Mouse (Mus musculus) stomach, embryonic 14.5 days (tissue): ENCODE measurements at regions not wholly inside any gene's neighbourhood (a gene's known extent, or its start where the extent isn't known, plus 50 kb on each side); places are given as distances from the start of the nearest gene placed in this dataset.

Experiments
- ATAC-seq: fragments of 200-750 bp; cut with Nextera tagmentation; 2 replicates; pipeline ENCODE4 v1.8.0; 2017; ENCODE audit warnings: low read depth, moderate TSS enrichment; ENCODE audit not compliant: insufficient number of reproducible peaks, insufficient read depth, low FRiP score
- H3K27ac ChIP-seq: fragments of 300-500 bp; sonication (generic); 2 replicates; pipeline ENCODE4 v1.5.1; 2014; ENCODE audit warnings: mild to moderate bottlenecking, low read length, moderate library complexity, mixed read lengths
- H3K27me3 ChIP-seq: fragments of 300-500 bp; sonication (generic); 2 replicates; pipeline ENCODE4 v1.6.1; 2014; ENCODE audit warnings: low read length, control low read depth, mixed read lengths; ENCODE audit not compliant: control insufficient read depth, insufficient read depth
- H3K36me3 ChIP-seq: fragments of 300-500 bp; sonication (generic); 2 replicates; pipeline ENCODE4 v1.6.1; 2014; ENCODE audit warnings: mild to moderate bottlenecking, control low read depth, low read length, moderate library complexity, mixed read lengths; ENCODE audit not compliant: control insufficient read depth, insufficient read depth
- H3K4me1 ChIP-seq: fragments of 300-500 bp; sonication (generic); 2 replicates; pipeline ENCODE4 v1.6.1; 2014; ENCODE audit warnings: low read length, control low read depth, mixed read lengths; ENCODE audit not compliant: control insufficient read depth, insufficient read depth
- H3K4me2 ChIP-seq: fragments of 300-500 bp; sonication (generic); replicated peaks from 2 replicates; pipeline ENCODE4 v1.6.1; 2014; ENCODE audit warnings: low read depth, low read length, control low read depth
- H3K4me3 ChIP-seq: fragments of 300-500 bp; sonication (generic); 2 replicates; pipeline ENCODE4 v1.5.1; 2014; ENCODE audit warnings: low read depth, low read length, control low read depth
- H3K9ac ChIP-seq: fragments of 300-500 bp; sonication (generic); replicated peaks from 2 replicates; pipeline ENCODE4 v1.6.1; 2014; ENCODE audit warnings: low read depth, mild to moderate bottlenecking, control low read depth, low read length, moderate library complexity, mixed read lengths
- H3K9me3 ChIP-seq: fragments of 300-500 bp; sonication (generic); 2 replicates; pipeline ENCODE4 v1.6.1; 2016; ENCODE audit warnings: low read depth, low read length, control low read depth; ENCODE audit not compliant: control insufficient read depth
- WGBS: fragments of 180-500 bp; shearing (Covaris S2); extraction: QIAGEN DNeasy Blood & Tissue Kit; methylation state at CpG from one replicate; pipeline ENCODE4 v1.1.7; 2014; 5-methylcytosine and 5-hydroxymethylcytosine counted together

DNA sequence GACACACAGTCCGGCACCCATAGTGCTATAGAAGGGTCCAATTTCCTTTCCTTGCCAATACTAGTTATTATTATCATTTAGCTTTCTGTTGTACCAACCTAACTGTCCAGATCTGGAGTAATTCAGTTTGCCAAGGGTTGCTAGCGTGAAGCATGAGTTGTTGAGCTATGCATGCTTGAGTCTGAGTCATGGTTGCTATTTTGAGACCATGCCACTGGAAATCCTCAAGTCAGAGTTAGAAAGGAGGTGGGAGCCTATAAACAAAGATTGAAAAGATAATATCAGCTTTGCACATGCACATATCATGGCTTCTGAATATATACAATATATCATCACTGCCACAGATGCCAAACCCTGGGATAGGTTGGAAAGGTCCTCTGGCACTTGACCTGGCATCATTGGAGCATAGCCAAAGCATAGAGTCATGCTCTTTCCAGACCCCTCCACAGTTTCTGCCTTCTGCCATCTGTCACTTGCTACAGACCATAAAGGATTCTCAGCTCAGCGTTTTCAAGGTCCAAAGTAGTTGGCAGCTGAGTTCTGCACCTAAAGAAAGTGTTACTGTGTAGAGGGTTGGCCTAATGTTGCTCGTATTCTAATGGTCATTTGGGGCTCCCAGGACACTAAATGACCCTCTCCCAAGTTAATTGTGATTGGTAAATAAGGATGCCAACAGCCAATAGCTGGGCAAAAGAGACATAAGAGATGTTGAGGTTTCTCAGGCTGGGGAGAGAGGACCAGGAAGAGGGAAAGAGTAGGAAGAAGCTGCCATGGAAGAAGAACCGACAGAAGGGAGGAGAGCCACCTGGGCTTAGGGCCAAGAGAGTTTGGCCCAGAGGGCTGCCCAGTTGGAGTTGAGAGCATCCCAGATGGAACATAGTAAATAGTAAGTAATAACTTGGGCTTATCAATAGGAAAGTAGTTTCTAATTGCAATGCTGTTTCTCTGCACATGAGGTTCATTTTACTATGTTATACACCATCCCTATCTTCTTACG is 586.9 kb downstream of the Ptprc start:
- Histone ChIP-seq H3K36me3 (no peaks in the 10 kb centered on the region), H3K9ac (no peak overlapping the region), H3K4me1 (no peaks in the 10 kb centered on the region), H3K4me3 (no peak overlapping the region), H3K27me3 (no peaks in the 10 kb centered on the region), H3K9me3 (no peaks in the 10 kb centered on the region), H3K4me2 (no peak overlapping the region), H3K27ac (no peak overlapping the region)
- no peak for ATAC-seq
- WGBS, result 84% methylated on average over 6 of the region's 6 CpGs

GRCm38 (mm10) chr1:137587481-137588228 is 587.9 kb downstream of the Ptprc start:
- Histone ChIP-seq H3K36me3 (no peaks in the 10 kb centered on the region), H3K27ac (no peak overlapping the region), H3K27me3 (no peaks in the 10 kb centered on the region), H3K4me2 (no peak overlapping the region), H3K4me3 (no peak overlapping the region), H3K9me3 (no peaks in the 10 kb centered on the region), H3K4me1 (no peaks in the 10 kb centered on the region), H3K9ac (no peak overlapping the region)
- no peak for ATAC-seq
- 88% methylated on average over 12 of the region's 12 CpGs for WGBS

DNA sequence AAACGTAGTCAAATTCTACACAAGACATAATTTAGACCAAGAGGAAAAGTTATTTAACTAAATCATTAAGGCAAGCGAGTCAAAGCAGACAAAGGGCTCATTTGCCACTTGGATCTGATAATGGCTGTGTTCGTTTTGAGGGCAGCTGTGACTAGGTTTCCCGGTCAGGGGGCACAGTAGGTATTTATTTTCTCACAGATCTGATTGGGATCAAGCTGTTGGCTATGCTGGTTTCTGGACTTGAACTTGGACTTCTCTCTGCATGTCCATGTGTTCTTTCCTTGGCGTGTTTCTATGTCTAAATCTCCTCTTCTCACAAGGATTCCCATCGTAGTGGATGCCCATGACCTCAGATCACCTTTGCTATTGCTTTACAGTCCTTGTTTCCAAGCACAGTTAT is 590.8 kb downstream of the Ptprc start:
- H3K36me3 ChIP-seq, result no peaks in the 10 kb centered on the region
- no peak overlapping the region for H3K4me3 ChIP-seq
- ATAC-seq, result no peak
- H3K9me3 ChIP-seq, result no peaks in the 10 kb centered on the region
- H3K27me3 ChIP-seq, result no peaks in the 10 kb centered on the region
- H3K4me1 ChIP-seq, result no peaks in the 10 kb centered on the region
- 76% methylated on average over 6 of the region's 6 CpGs for WGBS
- H3K4me2 ChIP-seq, result no peak overlapping the region
- no peak overlapping the region for H3K27ac ChIP-seq
- no peak overlapping the region for H3K9ac ChIP-seq

GRCm38 (mm10) chr1:137584104-137584675 is 591.3 kb downstream of the Ptprc start:
- Histone ChIP-seq H3K4me1 (no peaks in the 10 kb centered on the region), H3K4me2 (no peak overlapping the region), H3K27me3 (no peaks in the 10 kb centered on the region), H3K4me3 (no peak overlapping the region), H3K36me3 (no peaks in the 10 kb centered on the region), H3K27ac (no peak overlapping the region), H3K9me3 (no peaks in the 10 kb centered on the region), H3K9ac (no peak overlapping the region)
- ATAC-seq, result no peak
- 87% methylated on average over 13 of the region's 13 CpGs for WGBS

GRCm38 (mm10) chr1:137577639-137578038 is 597.9 kb downstream of the Ptprc start:
- no peak overlapping the region for H3K27ac ChIP-seq
- no peaks in the 10 kb centered on the region for H3K36me3 ChIP-seq
- H3K4me1 ChIP-seq, result no peaks in the 10 kb centered on the region
- ATAC-seq, result no peak
- H3K4me2 ChIP-seq, result no peak overlapping the region
- no peaks in the 10 kb centered on the region for H3K27me3 ChIP-seq
- no peak overlapping the region for H3K9ac ChIP-seq
- no peak overlapping the region for H3K4me3 ChIP-seq
- 67% methylated on average over 1 of the region's 1 CpGs for WGBS
- H3K9me3 ChIP-seq, result no peaks in the 10 kb centered on the region

DNA sequence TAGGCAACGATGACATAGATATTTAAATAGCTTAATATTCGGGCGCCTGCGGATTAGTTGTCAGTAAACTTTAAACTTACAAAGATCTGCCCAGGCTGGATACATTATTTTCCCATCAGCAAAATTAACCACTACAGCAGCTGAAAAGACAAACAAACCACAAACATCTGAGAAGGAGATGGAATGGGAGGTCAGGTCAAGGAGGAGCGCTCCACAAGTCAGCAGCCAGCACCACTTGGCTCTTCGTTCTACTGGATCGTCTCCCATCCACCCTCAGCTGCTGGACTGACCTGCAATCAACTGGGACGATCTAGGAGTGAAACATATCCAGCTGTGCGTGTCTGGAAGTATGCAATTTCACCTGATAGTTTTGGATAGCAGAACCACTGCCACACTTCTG is 599.3 kb downstream of the Ptprc start:
- Histone ChIP-seq H3K27ac (no peak overlapping the region), H3K9me3 (no peaks in the 10 kb centered on the region)

GRCm38 (mm10) chr1:137575380-137575779 is 600.1 kb downstream of the Ptprc start:
- no peaks in the 10 kb centered on the region for H3K9me3 ChIP-seq
- no peak overlapping the region for H3K27ac ChIP-seq
- H3K9ac ChIP-seq, result no peak overlapping the region
- no peaks in the 10 kb centered on the region for H3K4me1 ChIP-seq
- no peaks in the 10 kb centered on the region for H3K36me3 ChIP-seq
- no peak for ATAC-seq
- no peaks in the 10 kb centered on the region for H3K27me3 ChIP-seq
- H3K4me3 ChIP-seq, result no peak overlapping the region
- no peak overlapping the region for H3K4me2 ChIP-seq

More for the DNA sequence above, 599.3 kb downstream of the Ptprc start:
- Histone ChIP-seq H3K27me3 (no peaks in the 10 kb centered on the region), H3K9ac (no peak overlapping the region), H3K4me2 (no peak overlapping the region), H3K4me1 (no peaks in the 10 kb centered on the region), H3K36me3 (no peaks in the 10 kb centered on the region), H3K4me3 (no peak overlapping the region)
- WGBS, result 78% methylated on average over 9 of the region's 9 CpGs
- ATAC-seq, result no peak
